Mouse (Mus musculus) heart, postnatal 25 days (tissue): ENCODE data around the gene Ppp1r18. TPM values are rescaled to one million over a fixed set of nuclear protein-coding genes. Genes with fewer than 3 reads are reported as not detected.

ENCODE experiments used
- DNase-seq: peaks from one replicate; pipeline ENCODE4 v3.0.0; 2022; ENCODE audit warnings: low spot score
- intact Hi-C: fragments of 180-260 bp; cut with DNase I; formaldehyde crosslinking; loops from one replicate; pipeline ENCODE4 v1.15.1; 2025
- total RNA-seq, 2 experiments: library from RNA; stranded (reverse); gene quantifications; 2 replicates each; pipeline ENCODE4 v1.2.3; 2021

The Ppp1r18 gene
- total RNA-seq, 2 experiments from 2014 or later = 11.9 to 16.6 TPM

- peak; percentile 81 for DNase-seq
- intact Hi-C loops = no loop called here
These were observed 963 bp downstream of the Ppp1r18 start for GRCm38 (mm10) chr17:35866281-35866831.

- intact Hi-C loops = no loop called here
- DNase-seq = no peak
These were observed 1.8 kb downstream of the Ppp1r18 start for GRCm38 (mm10) chr17:35866911-35867890.

GRCm38 (mm10) chr17:35868165-35868820 is 2.9 kb downstream of the Ppp1r18 start:
- intact Hi-C loops = no loop called here
- no peak for DNase-seq

GRCm38 (mm10) chr17:35868961-35869345 is 3.6 kb downstream of the Ppp1r18 start:
- intact Hi-C loops = no loop called here

GRCm38 (mm10) chr17:35869346-35870067 is 4.1 kb downstream of the Ppp1r18 start:
- intact Hi-C loops = no loop called here
- DNase-seq = peak; percentile 32

More at GRCm38 (mm10) chr17:35868961-35869345, 3.6 kb downstream of the Ppp1r18 start:
- no peak for DNase-seq

- intact Hi-C loops = no loop called here
- DNase-seq = peak; percentile 77
These were observed 4.9 kb downstream of the Ppp1r18 start for GRCm38 (mm10) chr17:35870151-35870883.

- no peak for DNase-seq
- intact Hi-C loops = no loop called here
These were observed 5.7 kb downstream of the Ppp1r18 start for GRCm38 (mm10) chr17:35870884-35871696.

- intact Hi-C loops = no loop called here
These were observed 8.6 kb downstream of the Ppp1r18 start for GRCm38 (mm10) chr17:35873774-35874519.

GRCm38 (mm10) chr17:35874721-35875120 is 9.3 kb downstream of the Ppp1r18 start:
- DNase-seq = no peak
- intact Hi-C loops = loop anchor here (1.0 kb wide), 1 partner anchor 135 kb away; no protein-coding TSS in a partner anchor

More at GRCm38 (mm10) chr17:35873774-35874519, 8.6 kb downstream of the Ppp1r18 start:
- DNase-seq = peak; percentile 74

- intact Hi-C loops = loop anchor here (1.0 kb wide), 1 partner anchor 29 kb away; no protein-coding TSS in a partner anchor
- DNase-seq = peak; percentile 87
These were observed 14.1 kb downstream of the Ppp1r18 start, which contains the start of gene Dhx16 for GRCm38 (mm10) chr17:35879245-35880057. Gene Dhx16, plus strand, starts transcription at chr17:35879819.

GRCm38 (mm10) chr17:35882924-35883323 is 17.5 kb downstream of the Ppp1r18 start:
- no peak for DNase-seq
- intact Hi-C loops = no loop called here

GRCm38 (mm10) chr17:35883777-35884176 is 18.4 kb downstream of the Ppp1r18 start:
- no peak for DNase-seq
- intact Hi-C loops = no loop called here

- no peak for DNase-seq
- intact Hi-C loops = no loop called here
These were observed 22.3 kb downstream of the Ppp1r18 start for GRCm38 (mm10) chr17:35887725-35888124.

GRCm38 (mm10) chr17:35896781-35897643 is 31.6 kb downstream of the Ppp1r18 start, which contains the start of gene 2310061I04Rik:
Gene 2310061I04Rik, minus strand, starts transcription at chr17:35897431.
- intact Hi-C loops = no loop called here
- DNase-seq = peak; percentile 85

GRCm38 (mm10) chr17:35897644-35898573 is 32.5 kb downstream of the Ppp1r18 start:
- DNase-seq = no peak
- intact Hi-C loops = no loop called here
